Mouse (Mus musculus) embryonic facial prominence, embryonic 13.5 days (tissue): ENCODE measurements around the gene Smc1a. TPM values are rescaled to one million over a fixed set of nuclear protein-coding genes. Genes with fewer than 3 reads are reported as not detected.
"Not testable (repeated sequence)": the region's sequence is repeated elsewhere in the genome, so short reads cannot be mapped to it uniquely, and the experiment has no call there.

Experiments
- ATAC-seq: fragments of 200-750 bp; cut with Nextera tagmentation; 2 replicates; pipeline ENCODE4 v1.8.0; 2017; ENCODE audit warnings: low read depth; ENCODE audit not compliant: insufficient number of reproducible peaks, insufficient read depth, low FRiP score, low TSS enrichment
- H3K27ac ChIP-seq: fragments of 300-500 bp; sonication (generic); 2 replicates; pipeline ENCODE4 v1.5.1; 2015; ENCODE audit warnings: moderate library complexity, mild to moderate bottlenecking, inconsistent platforms
- H3K27me3 ChIP-seq: fragments of 300-500 bp; sonication (generic); 2 replicates; pipeline ENCODE4 v1.6.1; 2015; ENCODE audit warnings: mild to moderate bottlenecking, inconsistent platforms
- H3K36me3 ChIP-seq: fragments of 300-500 bp; sonication (generic); 2 replicates; pipeline ENCODE4 v1.6.1; 2015; ENCODE audit warnings: mild to moderate bottlenecking, inconsistent platforms
- H3K4me1 ChIP-seq: fragments of 300-500 bp; sonication (generic); 2 replicates; pipeline ENCODE4 v1.6.1; 2015; ENCODE audit warnings: inconsistent platforms
- H3K4me2 ChIP-seq: fragments of 300-500 bp; sonication (generic); 2 replicates; pipeline ENCODE4 v1.6.1; 2015; ENCODE audit warnings: moderate library complexity, mild to moderate bottlenecking, inconsistent platforms
- H3K4me3 ChIP-seq: fragments of 300-500 bp; sonication (generic); 2 replicates; pipeline ENCODE4 v1.5.1; 2015; ENCODE audit warnings: mild to moderate bottlenecking, inconsistent platforms
- H3K9ac ChIP-seq: fragments of 300-500 bp; sonication (generic); 2 replicates; pipeline ENCODE4 v1.6.1; 2015; ENCODE audit warnings: mild to moderate bottlenecking, inconsistent platforms
- H3K9me3 ChIP-seq: fragments of 300-500 bp; sonication (generic); 2 replicates; pipeline ENCODE4 v1.6.1; 2016; ENCODE audit warnings: inconsistent platforms
- WGBS: fragments of 180-500 bp; shearing (Covaris S2); methylation state at CpG from one replicate; pipeline ENCODE4 v1.1.7; 2015; ENCODE audit warnings: mixed read lengths; 5-methylcytosine and 5-hydroxymethylcytosine counted together
- polyA plus RNA-seq: library from polyadenylated mRNA; unstranded; fragments of >200 nt; fragmentation: Nextera tagmentation; extraction: Ambion mirVana; gene quantifications from 2 replicates; pipeline ENCODE4 v1.2.1, GENCODE M21; 2015

Smc1a gene
- polyA plus RNA-seq, 1 experiment from 2014 or later: 113 TPM

GRCm38 (mm10) chrX:152047230-152047629 is 31.0 kb downstream of the Smc1a start:
- ATAC-seq: no peak

GRCm38 (mm10) chrX:152052546-152052945 is 36.3 kb downstream of the Smc1a start:
- 67% methylated on average over 3 of the region's 3 CpGs for WGBS
- no peaks in the 10 kb centered on the region for H3K9me3 ChIP-seq
- no peak for ATAC-seq
- H3K36me3 ChIP-seq: peaks cover 12% of the 10 kb centered on the region
- H3K4me3 ChIP-seq: no peak overlapping the region
- H3K4me1 ChIP-seq: no peaks in the 10 kb centered on the region
- H3K27me3 ChIP-seq: peaks cover 49% of the 10 kb centered on the region
- no peak overlapping the region for H3K4me2 ChIP-seq
- no peak overlapping the region for H3K9ac ChIP-seq
- no peak overlapping the region for H3K27ac ChIP-seq

More at GRCm38 (mm10) chrX:152047230-152047629, 31.0 kb downstream of the Smc1a start:
- Histone ChIP-seq H3K4me2 (no peak overlapping the region), H3K9me3 (no peaks in the 10 kb centered on the region), H3K4me3 (no peak overlapping the region), H3K27me3 (peaks cover 43% of the 10 kb centered on the region), H3K4me1 (no peaks in the 10 kb centered on the region), H3K9ac (no peak overlapping the region), H3K27ac (no peak overlapping the region), H3K36me3 (peaks cover 18% of the 10 kb centered on the region)

- no peak overlapping the region for H3K4me2 ChIP-seq
- WGBS: 81% methylated on average over 1 of the region's 1 CpGs
- no peak overlapping the region for H3K4me3 ChIP-seq
- peaks cover 58% of the 10 kb centered on the region for H3K27me3 ChIP-seq
- ATAC-seq: no peak
- H3K27ac ChIP-seq: no peak overlapping the region
- no peaks in the 10 kb centered on the region for H3K9me3 ChIP-seq
- no peak overlapping the region for H3K9ac ChIP-seq
- H3K4me1 ChIP-seq: no peaks in the 10 kb centered on the region
- H3K36me3 ChIP-seq: peaks cover 17% of the 10 kb centered on the region
These were observed 37.9 kb downstream of the Smc1a start for GRCm38 (mm10) chrX:152054094-152054493.

GRCm38 (mm10) chrX:152065674-152066073 is 49.4 kb downstream of the Smc1a start:
- Histone ChIP-seq H3K9me3 (no peaks in the 10 kb centered on the region), H3K27me3 (peaks cover 70% of the 10 kb centered on the region), H3K4me2 (no peak overlapping the region), H3K27ac (no peak overlapping the region), H3K9ac (no peak overlapping the region), H3K4me1 (no peaks in the 10 kb centered on the region), H3K4me3 (no peak overlapping the region), H3K36me3 (peaks cover 15% of the 10 kb centered on the region)
- ATAC-seq: no peak
- WGBS: 77% methylated on average over 2 of the region's 2 CpGs

GRCm38 (mm10) chrX:152067789-152068188 is 51.6 kb downstream of the Smc1a start:
- ATAC-seq: no peak
- no peak overlapping the region for H3K27ac ChIP-seq
- H3K9ac ChIP-seq: no peak overlapping the region
- H3K36me3 ChIP-seq: peaks cover 5% of the 10 kb centered on the region; the same call in 1 of the 2 replicates
- H3K4me1 ChIP-seq: no peaks in the 10 kb centered on the region
- H3K9me3 ChIP-seq: no peaks in the 10 kb centered on the region
- H3K27me3 ChIP-seq: peaks cover 56% of the 10 kb centered on the region
- 45% methylated on average over 1 of the region's 1 CpGs for WGBS
- no peak overlapping the region for H3K4me3 ChIP-seq
- no peak overlapping the region for H3K4me2 ChIP-seq

GRCm38 (mm10) chrX:152089832-152090614 is 73.8 kb downstream of the Smc1a start:
- not testable (repeated sequence) for H3K27ac ChIP-seq, ATAC-seq, H3K9me3 ChIP-seq, H3K36me3 ChIP-seq, H3K4me2 ChIP-seq, H3K4me3 ChIP-seq, H3K9ac ChIP-seq, H3K4me1 ChIP-seq
- 38% methylated on average over 7 of the region's 7 CpGs for WGBS
- peaks cover 64% of the 10 kb centered on the region for H3K27me3 ChIP-seq

GRCm38 (mm10) chrX:152097572-152097971 is 81.3 kb downstream of the Smc1a start:
- 40% methylated on average over 1 of the region's 1 CpGs for WGBS
- ATAC-seq: no peak
- no peak overlapping the region for H3K27ac ChIP-seq
- no peaks in the 10 kb centered on the region for H3K4me1 ChIP-seq
- H3K4me3 ChIP-seq: no peak overlapping the region
- no peaks in the 10 kb centered on the region for H3K36me3 ChIP-seq
- H3K4me2 ChIP-seq: no peak overlapping the region
- H3K9ac ChIP-seq: no peak overlapping the region
- peaks cover 60% of the 10 kb centered on the region for H3K27me3 ChIP-seq
- no peaks in the 10 kb centered on the region for H3K9me3 ChIP-seq

Other genes starting within 250 kb of the Smc1a start
- 62.4 and 63.1 TPM in 2 replicates for gene Huwe1, start 215.6 kb upstream of the Smc1a start, polyA plus RNA-seq
- gene Hsd17b10, start 14.6 kb upstream of the Smc1a start, polyA plus RNA-seq: 223 and 247 TPM in 2 replicates
- gene Ribc1, start 133 bp upstream of the Smc1a start, polyA plus RNA-seq: 2.1 and 2.2 TPM in 2 replicates
- 3.7 TPM in 2 replicates for gene Iqsec2, start 127.8 kb downstream of the Smc1a start, polyA plus RNA-seq
- gene Kdm5c, start 216.6 kb downstream of the Smc1a start, polyA plus RNA-seq: 44.0 and 44.2 TPM in 2 replicates